Mouse (Mus musculus) thymus, adult 2 months (tissue): ENCODE measurements around the gene Ccdc85b. TPM values are rescaled to one million over a fixed set of nuclear protein-coding genes. Genes with fewer than 3 reads are reported as not detected.

Source experiments
- DNase-seq: peaks from one replicate; pipeline ENCODE4 v3.0.0; 2021
- H3K27ac ChIP-seq: fragments of 200-500 bp; 2 replicates; pipeline ENCODE4 v1.5.1; 2012; ENCODE audit warnings: low read length, control low read depth; ENCODE audit not compliant: control insufficient read depth, insufficient read depth
- H3K27me3 ChIP-seq: fragments of 200-500 bp; 2 replicates; pipeline ENCODE4 v1.6.1; 2012; ENCODE audit warnings: mild to moderate bottlenecking, low read length, moderate library complexity, mixed read lengths; ENCODE audit not compliant: control insufficient read depth, insufficient read depth
- H3K36me3 ChIP-seq: fragments of 200-500 bp; 2 replicates; pipeline ENCODE4 v1.6.1; 2012; ENCODE audit warnings: mild to moderate bottlenecking, low read length, moderate library complexity; ENCODE audit not compliant: control insufficient read depth, insufficient read depth
- H3K4me1 ChIP-seq: fragments of 200-500 bp; replicated peaks from 2 replicates; pipeline ENCODE4 v1.6.1; 2012; ENCODE audit warnings: low read length; ENCODE audit not compliant: control insufficient read depth, insufficient read depth
- H3K4me3 ChIP-seq: fragments of 200-500 bp; 2 replicates; pipeline ENCODE4 v1.5.1; 2012; ENCODE audit warnings: mild to moderate bottlenecking, low read length, control low read depth, moderate library complexity; ENCODE audit not compliant: control insufficient read depth, insufficient read depth
- CTCF ChIP-seq: fragments of 200-500 bp; IDR thresholded peaks from 2 replicates; pipeline ENCODE4 v1.5.1; 2012; ENCODE audit warnings: mild to moderate bottlenecking, control low read depth, low read length, moderate library complexity, borderline replicate concordance; ENCODE audit not compliant: control insufficient read depth, poor library complexity, insufficient read depth; ENCODE audit errors: extremely low read depth
- POLR2A ChIP-seq: fragments of 200-500 bp; IDR thresholded peaks from 2 replicates; pipeline ENCODE4 v1.6.1; 2012; ENCODE audit warnings: mild to moderate bottlenecking, low read length, control low read depth, moderate library complexity; ENCODE audit not compliant: control insufficient read depth, poor library complexity, insufficient read depth; ENCODE audit errors: extremely low read depth
- WGBS: fragments of 180-500 bp; shearing (Covaris S2); methylation state at CpG from one replicate; pipeline ENCODE4 v1.1.7; 2018; 5-methylcytosine and 5-hydroxymethylcytosine counted together
- polyA plus RNA-seq: library from polyadenylated mRNA; depleted of rRNA; stranded (reverse); fragments of >200 nt; gene quantifications from 2 replicates; pipeline ENCODE4 v1.2.3, GENCODE M21; 2012

Gene Ccdc85b
- polyA plus RNA-seq, 1 experiment: 8.2 TPM

- peaks cover 14% of the 10 kb centered on the region for H3K4me1 ChIP-seq
- DNase-seq: peak; percentile 58
- peak within 1 kb of the TSS; percentile 46 for H3K4me3 ChIP-seq
- H3K27ac ChIP-seq: no peak within 1 kb of the TSS
- 31% methylated on average over 22 of the region's 22 CpGs for WGBS
- peaks cover 5% of the 10 kb centered on the region for H3K27me3 ChIP-seq
- no peak for TF ChIP-seq CTCF
- TF ChIP-seq POLR2A: no peak
- no peaks in the 10 kb centered on the region for H3K36me3 ChIP-seq
Measured at GRCm38 (mm10) chr19:5473720-5474119, 16.0 kb upstream of the Ccdc85b start, which contains the start of gene Efemp2. Gene Efemp2, plus strand, starts transcription at chr19:5473954.

GRCm38 (mm10) chr19:5472857-5473256 is 15.2 kb upstream of the Ccdc85b start:
- no peak overlapping the region for H3K27ac ChIP-seq
- WGBS: 84% methylated on average over 3 of the region's 3 CpGs

GRCm38 (mm10) chr19:5471846-5472245 is 14.2 kb upstream of the Ccdc85b start:
- peaks cover 5% of the 10 kb centered on the region for H3K27me3 ChIP-seq
- H3K36me3 ChIP-seq: no peaks in the 10 kb centered on the region
- no peak overlapping the region for H3K4me3 ChIP-seq
- TF ChIP-seq POLR2A: no peak
- TF ChIP-seq CTCF: no peak
- peaks cover 24% of the 10 kb centered on the region for H3K4me1 ChIP-seq
- WGBS: 81% methylated on average over 5 of the region's 5 CpGs
- no peak for DNase-seq
- H3K27ac ChIP-seq: no peak overlapping the region

More at GRCm38 (mm10) chr19:5472857-5473256, 15.2 kb upstream of the Ccdc85b start:
- H3K27me3 ChIP-seq: peaks cover 5% of the 10 kb centered on the region
- H3K4me3 ChIP-seq: no peak overlapping the region
- DNase-seq: no peak
- H3K36me3 ChIP-seq: no peaks in the 10 kb centered on the region
- TF ChIP-seq POLR2A (no peak), CTCF (no peak)
- H3K4me1 ChIP-seq: peaks cover 23% of the 10 kb centered on the region

- Histone ChIP-seq H3K4me1 (peaks cover 15% of the 10 kb centered on the region), H3K27ac (peak within 1 kb of the TSS; percentile 7), H3K36me3 (peaks cover 5% of the 10 kb centered on the region), H3K4me3 (0 out of 2 replicates have a peak within 1 kb of the TSS, but pooled peaks have one; percentile 1), H3K27me3 (no peaks in the 10 kb centered on the region)
- peak; percentile 72 for DNase-seq
- 9% methylated on average over 5 of the region's 5 CpGs for WGBS
- TF ChIP-seq POLR2A: 0 out of 2 replicates have a peak, but pooled peaks have one; percentile 22
- TF ChIP-seq CTCF: no peak
Measured at GRCm38 (mm10) chr19:5468374-5468773, 10.7 kb upstream of the Ccdc85b start, which contains the start of gene Ctsw. Gene Ctsw, minus strand, starts transcription at chr19:5468507.

GRCm38 (mm10) chr19:5466916-5467500 is 9.3 kb upstream of the Ccdc85b start:
- H3K27me3 ChIP-seq: no peaks in the 10 kb centered on the region
- H3K4me3 ChIP-seq: no peak overlapping the region
- 51% methylated on average over 6 of the region's 6 CpGs for WGBS
- peak overlapping the region; percentile 23; the same call in 1 of the 2 replicates for H3K27ac ChIP-seq
- peaks cover 15% of the 10 kb centered on the region for H3K4me1 ChIP-seq
- H3K36me3 ChIP-seq: peaks cover 5% of the 10 kb centered on the region
- TF ChIP-seq POLR2A (no peak), CTCF (no peak)
- DNase-seq: no peak

GRCm38 (mm10) chr19:5465037-5465436 is 7.3 kb upstream of the Ccdc85b start:
- H3K4me1 ChIP-seq: peaks cover 19% of the 10 kb centered on the region
- no peak overlapping the region for H3K4me3 ChIP-seq

More at GRCm38 (mm10) chr19:5465037-5465436, 7.3 kb upstream of the Ccdc85b start:
- Histone ChIP-seq H3K27me3 (no peaks in the 10 kb centered on the region), H3K36me3 (peaks cover 5% of the 10 kb centered on the region), H3K27ac (no peak overlapping the region)
- 93% methylated on average over 8 of the region's 8 CpGs for WGBS
- TF ChIP-seq CTCF (no peak), POLR2A (no peak)
- DNase-seq: no peak
